20 mouse cellular contexts compared by ENCODE assay signal in the genomic region with DNA sequence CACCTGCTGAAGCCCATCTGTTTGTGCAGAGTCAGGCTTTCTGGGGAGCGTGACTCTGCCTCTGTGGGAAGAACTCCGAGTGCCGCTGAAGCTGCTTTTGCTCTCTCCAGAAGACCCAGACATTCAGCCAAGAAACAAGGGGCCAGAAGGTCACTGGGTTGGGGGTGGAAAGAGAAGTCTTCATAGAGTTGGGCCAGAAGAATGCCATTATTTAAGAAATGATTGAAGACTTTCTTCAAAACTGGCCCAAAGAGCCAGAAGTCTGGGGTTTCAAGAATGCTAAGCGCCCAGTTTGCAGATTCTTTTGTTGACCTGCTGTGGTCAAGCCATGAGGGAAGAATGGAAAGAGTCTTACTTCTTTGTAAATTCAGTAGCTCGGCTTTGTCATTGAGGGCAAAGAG. TPM values are rescaled to one million over a fixed set of nuclear protein-coding genes. Genes with fewer than 3 reads are reported as not detected.
DNase-seq lines count a peak whose midpoint lies in the region; ATAC-seq and TF ChIP-seq lines count a peak whose summit lies in the region.
"Had no signal": no experiment of that assay in that cellular context is flagged by ENCODE, and none has a peak within 500 bp of the region (broad histone marks: within the 10 kb centered on the region; RNA-seq: fewer than 3 reads in every experiment).

No protein-coding gene starts in this region.

- H3K27me3 ChIP-seq in lung, postnatal 0 days (replicated peaks; ENCODE audit: insufficient read depth, low read length) = no peaks in the 10 kb centered on the region
- H3K27me3 ChIP-seq: embryonic facial prominence, embryonic 13.5 days; limb, embryonic 12.5 days; liver, embryonic 13.5 days; midbrain, embryonic 12.5 days; neural tube, embryonic 15.5 days had no signal

- DNase-seq in heart, adult 11 months = peak; percentile 87
- no peak for DNase-seq in heart, adult 9 months (ENCODE audit: low spot score in 2 of 2)
- peak; percentile 28 for DNase-seq in NIH3T3 (ENCODE audit: low read depth)
- peak; percentile 72 for DNase-seq in kidney, adult 9 months
- peak; percentile 24 for DNase-seq in lung, postnatal 0 days (ENCODE audit: low spot score)
- DNase-seq in cerebellum, postnatal 4 days (ENCODE audit: low spot score in 2 of 2) = no peak
- no peak for DNase-seq in layer of hippocampus, adult 9-10 months (ENCODE audit: low spot score)
- DNase-seq: cerebellum, adult 9-10 months; heart, adult 2 months; liver, embryonic 13.5 days; retina, postnatal 1 day; right cerebral cortex, postnatal 4 days had no signal

- H3K9me3 ChIP-seq in lung, postnatal 0 days (ENCODE audit: low read length) = no peaks in the 10 kb centered on the region
- H3K9me3 ChIP-seq: embryonic facial prominence, embryonic 13.5 days; limb, embryonic 12.5 days; liver, embryonic 13.5 days; midbrain, embryonic 12.5 days; neural tube, embryonic 15.5 days had no signal

- TF ChIP-seq CTCF in lung, postnatal 0 days (IDR thresholded peaks at IDR 0.05) = no peak

- 0 out of 2 replicates have a peak overlapping the region, but pooled peaks have one; percentile 14 for H3K27ac ChIP-seq in lung, postnatal 0 days (ENCODE audit: low read length)
- H3K27ac ChIP-seq: embryonic facial prominence, embryonic 13.5 days; heart, adult 2 months; layer of hippocampus, adult 2 months; limb, embryonic 12.5 days; liver, embryonic 13.5 days; macrophage; midbrain, embryonic 12.5 days; neural tube, embryonic 15.5 days had no signal

- H3K36me3 ChIP-seq in lung, postnatal 0 days (ENCODE audit: insufficient read depth, low read length) = no peaks in the 10 kb centered on the region
- H3K36me3 ChIP-seq: limb, embryonic 12.5 days; liver, embryonic 13.5 days; midbrain, embryonic 12.5 days; neural tube, embryonic 15.5 days had no signal

- WGBS in lung, postnatal 0 days = 72% methylated on average over 5 of the region's 5 CpGs

- H3K4me1 ChIP-seq in lung, postnatal 0 days (ENCODE audit: insufficient read depth, low read depth, low read length) = no peaks in the 10 kb centered on the region; the same call in 1 of the 2 replicates
- H3K4me1 ChIP-seq: embryonic facial prominence, embryonic 13.5 days; limb, embryonic 12.5 days; liver, embryonic 13.5 days; midbrain, embryonic 12.5 days; neural tube, embryonic 15.5 days had no signal

- peak; percentile 44 for ATAC-seq in lung, postnatal 0 days
- ATAC-seq in inflammation-experienced regulatory T-cells, adult 6 months = no peak

- no peak overlapping the region for H3K9ac ChIP-seq in lung, postnatal 0 days (replicated peaks; ENCODE audit: low read depth)
- H3K9ac ChIP-seq: embryonic facial prominence, embryonic 13.5 days; limb, embryonic 12.5 days; liver, embryonic 13.5 days; midbrain, embryonic 12.5 days; neural tube, embryonic 15.5 days had no signal

- TF ChIP-seq EP300 in lung, postnatal 0 days (IDR thresholded peaks at IDR 0.05) = 0 out of 2 replicates have a peak, but pooled peaks have one; percentile 20

- H3K4me3 ChIP-seq in lung, postnatal 0 days (ENCODE audit: low read depth, low read length) = no peak overlapping the region
- H3K4me3 ChIP-seq: embryonic facial prominence, embryonic 13.5 days; heart, adult 2 months; layer of hippocampus, adult 2 months; limb, embryonic 12.5 days; liver, embryonic 13.5 days; midbrain, embryonic 12.5 days; myocyte; neural tube, embryonic 15.5 days had no signal

- H3K4me2 ChIP-seq in lung, postnatal 0 days (replicated peaks; ENCODE audit: low read depth, low read length) = no peak overlapping the region
- H3K4me2 ChIP-seq: embryonic facial prominence, embryonic 13.5 days; limb, embryonic 12.5 days; liver, embryonic 13.5 days; midbrain, embryonic 12.5 days; neural tube, embryonic 15.5 days had no signal

RNA-seq across cellular contexts. Expression of gene Fbln5, which starts 25.6 kb away (rescaled TPM):
- polyA plus RNA-seq in lung, postnatal 0 days (2015; fragmentation: Nextera tagmentation; extraction: Ambion mirVana) = 408 and 420 TPM in 2 replicates
- not detected for polyA plus RNA-seq in inflammation-experienced regulatory T-cells, adult 6 months (2017; shearing (Covaris generic))

Comparison
In these comparisons a context has a peak if more than half of its experiments do, and no peak if none do; other contexts are left out.
1. DNase-seq: peak in heart, adult 11 months (single experiment), NIH3T3 (single experiment), kidney, adult 9 months (single experiment) and lung, postnatal 0 days (single experiment); none in heart, adult 9 months (0 of 2), cerebellum, postnatal 4 days (0 of 2) and layer of hippocampus, adult 9-10 months (single experiment).
2. RNA of gene Fbln5, which starts 25.6 kb away (polyA plus RNA-seq): 408 to 420 TPM in lung, postnatal 0 days; not detected in inflammation-experienced regulatory T-cells, adult 6 months; every median in the first group is over 100 times any median in the second.